Mouse (Mus musculus) lung, postnatal 0 days (tissue): ENCODE data around the gene E130311K13Rik. TPM values are rescaled to one million over a fixed set of nuclear protein-coding genes. Genes with fewer than 3 reads are reported as not detected.

Experiments
- ATAC-seq: fragments of 200-750 bp; cut with Nextera tagmentation; 2 replicates; pipeline ENCODE4 v1.8.0; 2017; ENCODE audit warnings: moderate library complexity
- DNase-seq: peaks from one replicate; pipeline ENCODE4 v3.0.0-alpha.2; 2016; ENCODE audit warnings: low spot score
- H3K27ac ChIP-seq: fragments of 300-500 bp; sonication (generic); 2 replicates; pipeline ENCODE4 v1.5.1; 2014; ENCODE audit warnings: antibody characterized with exemption, mild to moderate bottlenecking, low read length, mixed read lengths
- H3K27me3 ChIP-seq: fragments of 300-500 bp; sonication (generic); replicated peaks from 2 replicates; pipeline ENCODE4 v1.6.1; 2014; ENCODE audit warnings: low read length, mixed read lengths; ENCODE audit not compliant: insufficient read depth
- H3K36me3 ChIP-seq: fragments of 300-500 bp; sonication (generic); 2 replicates; pipeline ENCODE4 v1.6.1; 2014; ENCODE audit warnings: low read length, mixed read lengths; ENCODE audit not compliant: insufficient read depth
- H3K4me1 ChIP-seq: fragments of 300-500 bp; sonication (generic); 2 replicates; pipeline ENCODE4 v1.6.1; 2014; ENCODE audit warnings: antibody characterized with exemption, low read depth, low read length, mixed read lengths; ENCODE audit not compliant: insufficient read depth
- H3K4me2 ChIP-seq: fragments of 300-500 bp; sonication (generic); replicated peaks from 2 replicates; pipeline ENCODE4 v1.6.1; 2014; ENCODE audit warnings: low read depth, mild to moderate bottlenecking, low read length, moderate library complexity, mixed read lengths
- H3K4me3 ChIP-seq: fragments of 300-500 bp; sonication (generic); 2 replicates; pipeline ENCODE4 v1.5.1; 2014; ENCODE audit warnings: low read depth, low read length
- H3K9ac ChIP-seq: fragments of 300-500 bp; sonication (generic); replicated peaks from 2 replicates; pipeline ENCODE4 v1.6.1; 2014; ENCODE audit warnings: low read depth, mild to moderate bottlenecking
- H3K9me3 ChIP-seq: fragments of 300-500 bp; sonication (generic); 2 replicates; pipeline ENCODE4 v1.6.1; 2016; ENCODE audit warnings: low read length, mixed read lengths
- CTCF ChIP-seq: IDR thresholded peaks from 2 replicates; pipeline ENCODE4 v1.5.1; 2016; ENCODE audit warnings: antibody characterized with exemption, mild to moderate bottlenecking
- EP300 ChIP-seq: IDR thresholded peaks from 2 replicates; pipeline ENCODE4 v1.6.1; 2016; ENCODE audit warnings: antibody characterized with exemption, mild to moderate bottlenecking, control low read depth
- WGBS: fragments of 180-500 bp; shearing (Covaris S2); extraction: QIAGEN DNeasy Blood & Tissue Kit; methylation state at CpG from one replicate; pipeline ENCODE4 v1.1.7; 2014; 5-methylcytosine and 5-hydroxymethylcytosine counted together
- polyA plus RNA-seq: library from polyadenylated mRNA; unstranded; fragments of >200 nt; fragmentation: Nextera tagmentation; extraction: Ambion mirVana; gene quantifications from 2 replicates; pipeline ENCODE4 v1.2.1, GENCODE M21; 2015

The E130311K13Rik gene
- polyA plus RNA-seq, 1 experiment from 2014 or later: 6.6 TPM

DNA sequence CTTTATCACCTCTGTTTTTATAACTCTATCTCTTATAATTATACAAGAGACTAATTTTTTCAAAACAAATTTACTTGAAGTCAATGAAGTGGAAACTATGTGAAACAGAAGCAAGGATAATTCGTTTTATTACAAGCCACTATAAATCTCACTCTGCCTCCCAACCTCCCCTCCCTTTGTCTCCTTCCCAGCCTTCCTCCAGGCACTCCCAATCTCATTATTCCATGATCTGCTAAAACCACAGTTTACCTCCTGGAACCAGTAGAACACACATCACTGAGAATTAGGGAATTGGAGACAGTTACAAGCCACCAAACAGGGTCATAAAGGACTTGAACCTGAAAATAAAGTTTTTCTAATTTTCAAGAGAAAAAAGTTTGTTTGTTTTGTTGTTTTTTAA lies 32.1 kb downstream of the E130311K13Rik start:
- H3K4me2 ChIP-seq: no peak overlapping the region
- H3K36me3 ChIP-seq: no peaks in the 10 kb centered on the region
- H3K9me3 ChIP-seq: no peaks in the 10 kb centered on the region
- ATAC-seq: no peak
- no peak overlapping the region for H3K4me3 ChIP-seq
- peaks cover 4% of the 10 kb centered on the region; the same call in 1 of the 2 replicates for H3K4me1 ChIP-seq
- H3K27me3 ChIP-seq: no peaks in the 10 kb centered on the region
- no peak for DNase-seq
- TF ChIP-seq CTCF (no peak), EP300 (no peak)
- H3K9ac ChIP-seq: no peak overlapping the region
- no peak overlapping the region for H3K27ac ChIP-seq
- 31% methylated on average over 1 of the region's 1 CpGs for WGBS

DNA sequence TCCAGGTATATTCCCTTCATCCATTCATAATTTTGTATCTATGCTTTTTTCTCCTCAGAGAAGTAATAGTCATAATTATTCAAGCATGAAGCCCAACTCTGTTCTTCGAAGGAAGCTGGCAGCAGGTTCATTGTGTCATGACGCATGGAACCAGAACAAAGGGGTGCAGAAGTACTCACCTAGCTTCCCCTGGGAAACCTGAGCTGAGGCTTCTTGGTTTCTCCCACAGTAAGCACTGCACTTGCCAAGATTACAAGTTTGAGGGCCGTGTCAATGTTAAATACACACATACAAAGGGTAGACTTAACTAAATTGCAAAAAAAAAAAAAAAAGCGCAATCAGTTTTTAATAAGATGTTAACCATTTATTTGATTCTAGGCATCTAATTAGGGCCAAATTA lies 33.0 kb downstream of the E130311K13Rik start:
- WGBS: 81% methylated on average over 4 of the region's 4 CpGs

GRCm38 (mm10) chr3:63895786-63896185 lies 33.5 kb downstream of the E130311K13Rik start:
- no peak overlapping the region for H3K4me2 ChIP-seq
- WGBS: 62% methylated on average over 2 of the region's 2 CpGs
- H3K36me3 ChIP-seq: no peaks in the 10 kb centered on the region
- peaks cover 4% of the 10 kb centered on the region; the same call in 1 of the 2 replicates for H3K4me1 ChIP-seq
- H3K9me3 ChIP-seq: no peaks in the 10 kb centered on the region
- no peak overlapping the region for H3K9ac ChIP-seq
- no peak overlapping the region for H3K4me3 ChIP-seq
- no peak overlapping the region for H3K27ac ChIP-seq
- TF ChIP-seq EP300 (no peak), CTCF (no peak)
- DNase-seq: no peak
- H3K27me3 ChIP-seq: no peaks in the 10 kb centered on the region
- no peak for ATAC-seq

More for the DNA sequence above, 33.0 kb downstream of the E130311K13Rik start:
- no peak for TF ChIP-seq EP300
- no peak for TF ChIP-seq CTCF
- H3K9me3 ChIP-seq: no peaks in the 10 kb centered on the region
- no peaks in the 10 kb centered on the region for H3K36me3 ChIP-seq
- ATAC-seq: no peak
- no peak overlapping the region for H3K27ac ChIP-seq
- peak; percentile 18 for DNase-seq
- no peak overlapping the region for H3K9ac ChIP-seq
- no peak overlapping the region for H3K4me3 ChIP-seq
- H3K27me3 ChIP-seq: no peaks in the 10 kb centered on the region
- H3K4me1 ChIP-seq: peaks cover 4% of the 10 kb centered on the region; the same call in 1 of the 2 replicates
- H3K4me2 ChIP-seq: no peak overlapping the region

GRCm38 (mm10) chr3:63893677-63894076 lies 35.6 kb downstream of the E130311K13Rik start:
- 35% methylated on average over 7 of the region's 7 CpGs for WGBS
- Histone ChIP-seq H3K4me1 (peaks cover 4% of the 10 kb centered on the region; the same call in 1 of the 2 replicates), H3K36me3 (no peaks in the 10 kb centered on the region), H3K4me2 (peak overlapping the region; percentile 23; the same call in 1 of the 2 replicates), H3K27ac (no peak overlapping the region), H3K9me3 (no peaks in the 10 kb centered on the region), H3K9ac (no peak overlapping the region), H3K4me3 (no peak overlapping the region), H3K27me3 (no peaks in the 10 kb centered on the region)
- ATAC-seq: peak; percentile 53
- no peak for TF ChIP-seq EP300
- DNase-seq: peak; percentile 70

GRCm38 (mm10) chr3:63892154-63892553 lies 37.1 kb downstream of the E130311K13Rik start:
- Histone ChIP-seq H3K36me3 (no peaks in the 10 kb centered on the region), H3K4me2 (no peak overlapping the region), H3K27ac (no peak overlapping the region), H3K27me3 (no peaks in the 10 kb centered on the region), H3K9me3 (no peaks in the 10 kb centered on the region), H3K9ac (no peak overlapping the region), H3K4me3 (no peak overlapping the region), H3K4me1 (no peaks in the 10 kb centered on the region)
- ATAC-seq (no peak), DNase-seq (no peak)
- TF ChIP-seq EP300 (no peak), CTCF (no peak)
- 27% methylated on average over 3 of the region's 3 CpGs for WGBS

DNA sequence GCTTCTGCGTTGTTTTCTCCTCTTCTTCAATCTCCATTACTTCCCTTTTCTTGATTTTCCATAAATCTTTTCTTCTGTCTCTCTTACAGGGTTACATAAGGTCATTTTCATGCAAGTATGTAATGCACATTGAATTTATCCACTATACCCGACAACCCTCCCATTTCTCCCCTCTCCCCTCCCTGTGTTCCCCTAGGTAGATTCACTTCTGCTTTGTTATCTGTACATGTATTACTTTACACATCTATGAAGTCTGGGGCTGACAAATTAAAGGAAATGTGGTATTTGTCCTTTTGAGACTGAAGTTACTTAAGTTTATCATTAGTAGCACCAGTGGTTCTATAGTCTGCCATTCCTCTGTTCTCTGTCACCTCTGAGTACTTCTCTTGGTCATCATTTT lies 48.2 kb downstream of the E130311K13Rik start:
- no peak overlapping the region for H3K9ac ChIP-seq
- no peak for ATAC-seq
- H3K27ac ChIP-seq: no peak overlapping the region
- no peaks in the 10 kb centered on the region for H3K36me3 ChIP-seq
- no peaks in the 10 kb centered on the region for H3K9me3 ChIP-seq
- no peak overlapping the region for H3K4me2 ChIP-seq
- no peak for DNase-seq
- H3K4me3 ChIP-seq: no peak overlapping the region
- no peak for TF ChIP-seq CTCF
- no peak for TF ChIP-seq EP300
- 83% methylated on average over 2 of the region's 2 CpGs for WGBS
- no peaks in the 10 kb centered on the region for H3K27me3 ChIP-seq
- no peaks in the 10 kb centered on the region for H3K4me1 ChIP-seq
